Mouse (Mus musculus) gastrocnemius, postnatal 4 days (tissue): ENCODE results near the gene Gm14226. TPM values are rescaled to one million over a fixed set of nuclear protein-coding genes. Genes with fewer than 3 reads are reported as not detected.

Experiments used
- total RNA-seq, 2 experiments: library from RNA; stranded (reverse); gene quantifications; 2 replicates each; pipeline ENCODE4 v1.2.3; 2021

Gm14226 gene
- total RNA-seq, 2 experiments from 2014 or later = not detected

Other genes with a start within 250 kb of the Gm14226 start
- gene Gm14214, start 248.2 kb upstream of the Gm14226 start, total RNA-seq = not detected
- 100 to 1,000 TPM; 188 to 189 TPM for gene Raly, start 227.2 kb upstream of the Gm14226 start, total RNA-seq
- gene a, start 226.9 kb upstream of the Gm14226 start, total RNA-seq = not detected
- gene Eif2s2, start 125.3 kb upstream of the Gm14226 start, total RNA-seq = 100 to 1,000 TPM in 1 of 2 experiments, 10 to 100 TPM in 1; 93.3 to 108 TPM
- 10 to 100 TPM; 25.9 to 28.3 TPM for gene Ahcy, start 56.2 kb downstream of the Gm14226 start, total RNA-seq
- 10 to 100 TPM; 36.0 to 39.2 TPM for gene Itch, start 115.2 kb downstream of the Gm14226 start, total RNA-seq
- gene Dynlrb1, start 218.3 kb downstream of the Gm14226 start, total RNA-seq = 100 to 1,000 TPM; 153 to 163 TPM